Mouse (Mus musculus) neural tube, embryonic 10.5 days (tissue): Measurements from ENCODE around the gene Cabp2.
"Not testable (repeated sequence)": the region's sequence is repeated elsewhere in the genome, so short reads cannot be mapped to it uniquely, and the experiment has no call there.

Experiments used
- DNase-seq: peaks from one replicate; pipeline ENCODE4 v3.0.0-alpha.2; 2017; ENCODE audit warnings: low spot score; ENCODE audit errors: extremely low spot score

Cabp2 gene

DNA sequence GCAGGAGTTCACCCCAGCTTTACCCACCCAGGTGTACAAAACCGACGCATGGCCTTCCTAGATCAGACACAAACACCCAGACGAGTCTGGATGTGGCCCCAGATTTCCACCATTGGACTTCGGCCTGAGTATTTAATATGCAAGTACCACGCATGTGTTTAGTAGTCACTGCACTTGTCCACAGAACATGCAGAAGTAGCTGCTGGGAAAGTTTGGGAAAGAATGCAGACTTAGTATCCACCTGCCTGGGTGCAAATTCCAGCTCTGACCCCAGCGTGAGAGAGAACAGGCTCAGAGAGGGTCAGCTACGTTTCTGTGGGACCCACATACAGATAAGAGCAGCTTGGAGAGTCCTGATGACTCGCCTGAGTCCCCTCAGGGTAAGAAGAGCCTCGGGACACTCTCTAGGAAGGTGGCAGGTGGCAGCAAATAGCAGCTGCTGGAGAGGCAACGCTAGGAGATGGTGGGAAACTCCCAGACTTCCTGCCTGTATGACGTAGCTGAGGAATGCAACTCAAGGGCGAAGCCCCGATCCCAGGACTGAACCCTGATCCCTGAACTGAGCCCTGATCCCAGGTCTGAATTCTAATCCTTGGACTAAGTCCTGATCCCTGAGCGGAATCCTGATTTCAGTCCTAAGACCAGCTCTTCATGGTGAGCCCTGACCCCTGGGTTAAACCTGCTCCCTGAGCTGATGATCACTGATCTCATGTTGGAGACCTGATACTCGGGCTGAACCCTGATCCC lies 25.3 kb upstream of the Cabp2 start:
- no peak for DNase-seq

DNA sequence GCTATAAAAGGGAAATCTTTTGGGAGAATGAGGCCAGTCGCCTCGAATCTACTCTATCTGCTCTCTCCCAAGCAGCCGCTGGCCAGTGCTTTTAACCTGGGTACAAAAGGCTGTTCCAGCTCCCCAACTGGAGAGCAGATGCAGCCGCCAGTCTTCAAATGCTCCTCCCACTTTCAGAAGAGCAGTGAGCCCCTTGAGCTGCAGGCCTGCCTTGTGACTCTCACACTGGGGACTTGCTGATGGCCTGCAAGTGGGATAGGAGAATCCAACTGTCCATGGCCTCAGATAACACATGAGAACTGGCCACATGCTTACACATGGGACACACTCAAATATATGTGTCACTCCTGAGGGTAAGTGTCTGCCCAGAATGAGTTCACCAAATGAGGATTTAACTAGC lies 24.7 kb upstream of the Cabp2 start:
- no peak for DNase-seq

DNA sequence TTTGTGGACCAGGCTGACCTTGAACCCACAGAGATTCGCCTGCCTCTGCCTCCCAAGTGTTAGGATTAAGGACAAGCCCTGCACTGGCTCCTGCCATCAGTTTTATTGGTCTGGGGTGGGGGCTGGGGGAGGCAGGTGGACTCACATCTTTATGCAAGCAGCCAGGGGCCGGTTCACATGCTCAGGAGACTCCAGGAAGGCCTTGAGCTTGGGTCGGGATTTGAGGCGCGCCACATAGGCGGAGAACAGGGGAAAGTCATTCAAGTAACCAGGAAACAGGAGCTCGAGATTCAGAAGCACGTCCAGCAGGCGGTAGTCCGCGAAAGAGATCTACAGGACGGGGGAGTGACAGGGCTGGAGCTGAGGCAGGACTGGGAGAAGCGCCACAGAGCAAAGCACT lies 24.0 kb upstream of the Cabp2 start:
- DNase-seq = no peak

DNA sequence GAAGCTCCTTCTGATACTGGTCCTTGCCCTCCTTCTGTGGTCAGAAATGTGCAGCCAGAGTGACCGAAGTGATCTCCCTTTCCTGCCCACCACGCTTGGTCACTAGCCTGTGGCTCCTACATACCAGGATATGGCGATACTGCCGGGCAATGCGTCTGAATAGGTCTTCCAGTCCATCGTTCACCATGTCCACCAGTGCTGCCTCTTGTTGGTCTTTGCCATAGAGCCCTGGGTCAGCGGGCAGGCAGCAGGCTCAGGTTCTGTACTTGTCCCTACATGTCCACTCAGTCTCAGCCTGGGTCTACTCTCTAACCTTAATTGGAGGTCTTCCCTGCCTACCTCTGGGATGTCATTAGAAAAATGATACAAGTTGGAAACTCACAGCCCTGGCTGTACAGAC lies 23.4 kb upstream of the Cabp2 start:
- DNase-seq = no peak

DNA sequence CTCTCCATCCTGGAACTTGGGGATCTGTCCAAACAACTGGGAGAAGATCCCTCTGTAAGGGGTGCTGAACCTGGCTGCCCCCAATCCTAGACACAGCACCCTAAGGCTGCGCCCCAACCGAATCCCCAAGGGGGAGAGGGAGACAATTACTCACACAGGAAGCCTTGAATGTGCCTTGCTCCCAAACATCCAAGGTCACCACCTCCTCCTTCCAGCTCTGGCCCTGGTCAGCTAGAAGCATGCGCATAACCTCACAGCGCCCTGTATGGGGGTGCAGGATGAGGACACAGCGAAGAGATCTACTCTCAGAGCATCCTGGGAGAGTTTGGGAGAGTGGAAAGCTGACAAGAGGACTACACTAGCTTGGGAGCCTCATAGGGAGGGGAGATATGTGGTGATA lies 22.8 kb upstream of the Cabp2 start:
- no peak for DNase-seq

DNA sequence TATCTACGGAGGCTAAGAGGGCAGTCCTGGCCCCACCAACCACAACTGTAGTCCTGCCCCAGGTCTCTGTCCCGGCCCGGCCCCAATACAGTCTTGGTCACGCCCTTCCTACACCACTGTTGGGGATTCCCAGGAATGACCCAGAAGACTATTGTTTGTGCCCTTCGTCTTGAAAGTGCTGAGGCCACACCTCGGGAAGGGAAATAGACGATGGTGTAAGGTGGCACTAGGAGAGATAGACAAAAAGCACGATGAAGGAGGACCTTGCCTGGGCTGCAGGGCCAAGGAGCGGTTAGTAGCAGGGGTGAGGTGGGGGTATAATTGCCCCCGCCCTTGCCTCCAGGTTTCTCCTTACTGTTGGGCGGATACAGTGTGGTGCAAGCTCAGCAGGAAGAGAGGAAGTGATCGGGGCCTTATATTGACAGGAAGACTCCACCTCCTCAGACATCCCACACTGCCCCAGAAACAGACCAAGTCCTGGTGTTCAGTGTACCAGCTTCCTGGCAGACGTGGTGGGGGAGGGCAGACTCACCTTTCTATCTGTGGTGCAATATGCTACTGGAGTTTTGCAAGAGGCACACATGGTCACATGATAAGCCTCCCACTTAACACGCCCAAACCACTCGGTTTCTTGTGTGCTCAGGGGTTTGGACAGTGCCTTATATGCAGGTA lies 22.2 kb upstream of the Cabp2 start, which contains the start of gene Gstp3:
Gstp3 (minus strand) TSS at position 501 of the 672 bp plus-strand sequence.
- DNase-seq = no peak

DNA sequence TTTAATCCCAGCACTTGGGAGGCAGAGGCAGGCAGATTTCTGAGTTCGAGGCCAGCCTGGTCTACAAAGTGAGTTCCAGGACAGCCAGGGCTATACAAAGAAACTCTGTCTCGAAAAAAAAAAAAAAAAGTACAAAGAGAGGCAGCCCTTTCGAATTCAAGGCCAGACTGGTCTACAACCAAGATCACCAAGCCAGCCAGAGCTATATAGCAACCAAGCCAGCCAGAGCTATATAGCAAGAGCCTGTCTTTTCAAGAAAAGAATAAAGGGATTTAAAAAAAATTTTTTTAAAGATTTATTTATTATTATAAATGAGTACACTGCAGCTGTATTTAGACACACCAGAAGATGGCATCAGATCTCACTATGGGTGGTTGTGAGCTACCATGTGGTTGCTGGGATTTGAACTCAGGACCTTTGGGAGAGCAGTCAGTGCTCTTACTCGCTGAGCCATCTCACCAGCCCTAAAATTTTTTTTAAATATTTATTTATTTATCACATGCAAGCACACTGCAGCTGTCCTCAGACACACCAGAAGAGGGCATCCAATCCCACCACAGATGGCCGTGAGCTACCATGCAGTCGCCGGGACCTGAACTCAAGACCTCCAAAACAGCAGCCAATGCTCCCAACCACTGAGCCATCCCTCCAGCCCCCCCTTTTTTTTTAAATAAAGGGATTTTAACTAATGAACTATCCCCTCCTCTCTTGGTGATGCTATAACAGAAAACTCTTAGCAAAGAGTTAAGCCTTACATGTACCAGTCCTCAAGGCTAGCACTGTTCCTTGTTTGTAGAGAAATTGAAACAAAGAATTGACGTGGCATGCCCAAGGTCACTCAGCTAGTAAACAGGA lies 21.1 kb upstream of the Cabp2 start:
- not testable (repeated sequence) for DNase-seq

DNA sequence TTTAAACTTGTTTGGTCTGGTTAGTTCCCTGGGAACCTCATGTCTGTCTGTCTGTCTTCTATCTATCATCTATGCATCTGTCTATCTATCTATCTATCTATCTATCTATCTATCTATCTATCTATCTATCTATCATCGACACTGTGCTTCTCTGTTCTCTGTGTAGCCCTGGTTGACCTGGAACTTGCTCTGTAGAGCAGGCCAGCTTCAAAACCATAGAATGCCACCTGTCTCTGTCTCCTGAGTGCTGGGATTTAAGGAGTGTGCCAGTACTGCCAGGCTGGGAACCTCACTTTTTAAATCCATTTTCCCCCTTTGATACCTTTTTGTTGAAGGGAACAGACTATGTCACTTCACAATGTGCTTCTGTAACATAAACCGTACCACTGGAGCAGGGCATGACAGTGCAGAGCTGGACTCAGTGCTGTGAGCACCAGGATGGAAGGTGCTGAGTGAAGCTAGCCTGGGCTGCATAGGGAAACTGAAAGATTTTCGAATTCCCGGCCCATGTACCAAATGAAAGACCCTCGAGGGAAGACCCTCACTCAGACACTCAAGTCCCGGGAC lies 20.4 kb upstream of the Cabp2 start:
- no peak for DNase-seq

DNA sequence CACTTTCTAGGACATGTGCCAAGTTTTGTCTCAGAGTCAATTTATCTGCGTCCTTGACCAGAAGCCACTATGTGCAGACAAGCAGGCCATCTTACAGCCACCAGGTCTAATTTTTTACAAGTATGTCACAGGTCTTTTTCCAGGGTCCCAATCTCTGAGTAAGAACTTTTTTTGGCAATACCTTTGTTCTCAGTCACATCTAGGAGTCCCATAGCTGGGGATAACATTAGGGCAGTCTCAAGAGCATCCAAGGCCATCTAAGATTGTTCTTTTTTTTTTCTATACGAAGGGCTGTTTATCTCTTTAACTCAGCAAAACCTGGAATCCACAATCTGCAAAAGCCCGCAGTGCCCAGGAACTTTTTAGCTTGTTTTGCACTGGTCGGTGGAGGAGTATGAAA lies 18.0 kb upstream of the Cabp2 start:
- not testable (repeated sequence) for DNase-seq

DNA sequence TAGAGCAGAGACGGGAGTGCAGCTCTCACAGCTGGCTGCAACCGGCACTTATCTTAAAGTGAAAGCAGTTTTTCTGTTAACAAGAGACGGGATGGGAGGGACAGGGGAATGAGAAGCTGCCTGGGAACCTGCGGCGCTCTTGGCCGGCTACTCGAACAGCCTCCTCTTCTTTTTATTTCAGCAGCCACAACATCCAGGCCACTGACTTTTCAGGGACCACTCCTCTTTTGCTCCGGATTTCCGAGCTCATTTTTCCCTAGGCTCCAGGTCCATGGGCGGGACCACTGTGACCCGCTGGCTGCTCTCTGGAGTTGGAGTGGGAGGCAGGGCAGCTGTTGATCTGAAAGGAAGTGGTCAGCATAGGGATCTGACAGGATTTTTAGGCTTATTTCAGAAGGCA lies 16.9 kb upstream of the Cabp2 start:
- not testable (repeated sequence) for DNase-seq

DNA sequence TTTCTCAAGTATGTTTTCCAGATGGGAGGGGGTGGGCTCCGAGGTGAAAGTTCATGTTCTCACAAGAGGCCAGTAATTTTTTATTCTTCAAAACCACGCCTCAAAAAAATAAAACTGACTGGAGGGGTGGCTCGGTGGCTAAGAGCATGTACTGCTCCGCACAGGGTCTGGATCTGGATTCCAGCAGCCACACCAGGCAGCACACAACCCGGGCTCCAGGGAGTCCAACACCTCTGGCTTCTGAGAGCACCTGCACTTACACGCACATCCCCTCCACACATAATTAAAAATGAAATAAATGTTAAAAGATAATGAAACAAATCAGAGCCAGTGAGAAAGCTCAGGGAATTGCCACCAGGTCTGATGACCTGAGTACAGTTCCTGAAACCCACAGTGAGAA lies 15.1 kb upstream of the Cabp2 start:
- no peak for DNase-seq

DNA sequence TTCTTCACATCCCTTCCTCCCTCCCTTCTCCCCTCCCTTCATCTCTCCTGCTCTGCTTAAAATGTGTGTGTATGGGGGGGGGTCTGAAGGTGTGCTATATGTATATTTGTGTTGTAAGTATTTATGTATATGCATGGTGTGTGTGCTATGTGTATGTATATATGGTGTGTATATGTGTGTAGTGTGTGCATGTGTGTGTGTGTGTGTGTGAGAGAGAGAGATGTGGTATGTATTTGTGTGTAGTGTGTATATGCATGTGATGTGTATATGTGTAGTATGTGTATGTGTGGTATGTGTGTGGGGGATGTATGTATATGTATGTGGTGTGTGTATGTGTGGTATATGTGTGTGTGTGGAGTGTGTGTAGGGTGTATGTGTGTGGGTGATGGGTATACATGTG lies 14.5 kb upstream of the Cabp2 start:
- no peak for DNase-seq

DNA sequence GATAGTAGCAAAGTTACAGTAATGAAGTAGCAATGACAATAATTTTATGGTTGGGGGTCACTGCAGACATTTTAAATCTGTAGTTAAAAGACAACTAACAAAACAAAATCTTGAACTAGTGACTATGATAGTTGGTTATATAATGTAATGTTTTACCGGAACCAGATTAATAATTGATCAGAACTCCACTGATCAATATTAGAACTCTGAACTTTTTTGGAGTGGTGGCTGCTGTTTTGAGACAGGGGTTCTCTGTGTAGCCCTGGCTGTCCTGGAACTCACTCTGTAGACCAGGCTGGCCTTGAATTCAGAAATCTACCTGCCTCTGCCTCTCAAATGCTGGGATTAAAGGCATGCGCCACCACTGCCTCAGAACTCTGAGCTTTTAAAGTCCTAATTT lies 13.1 kb upstream of the Cabp2 start:
- DNase-seq = not testable (repeated sequence)

DNA sequence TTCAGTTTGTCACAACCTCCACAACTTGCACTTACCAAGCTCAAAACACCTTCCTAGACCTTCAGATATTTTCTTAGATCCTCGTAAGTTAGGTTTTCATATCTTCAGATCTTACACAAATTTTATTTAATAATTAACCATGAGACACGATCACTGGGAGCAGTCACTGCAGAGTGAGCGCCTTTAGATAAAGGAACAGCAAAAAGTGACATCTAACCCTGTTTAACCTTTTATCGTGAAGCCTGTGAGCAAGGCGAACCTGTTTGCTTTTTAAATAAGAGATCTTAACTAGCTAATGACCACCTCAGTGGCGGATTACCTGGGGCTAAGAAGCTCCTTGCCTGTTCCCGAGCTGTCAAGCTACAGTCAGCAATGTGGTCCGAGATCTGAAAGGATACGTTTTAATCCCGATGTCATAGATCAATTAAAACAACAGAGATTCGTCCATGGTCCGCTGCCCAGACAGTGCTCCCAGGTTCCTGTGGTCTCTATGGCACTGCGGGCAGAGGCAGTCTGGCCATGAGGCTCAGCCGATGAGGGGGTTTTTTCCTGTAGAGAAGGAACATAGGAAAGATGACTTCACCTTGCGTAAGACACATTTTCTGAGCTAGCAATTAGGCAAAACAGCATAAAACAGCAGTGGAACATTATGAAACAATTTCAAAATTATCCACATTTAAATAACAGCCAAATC lies 12.5 kb upstream of the Cabp2 start:
- no peak for DNase-seq

DNA sequence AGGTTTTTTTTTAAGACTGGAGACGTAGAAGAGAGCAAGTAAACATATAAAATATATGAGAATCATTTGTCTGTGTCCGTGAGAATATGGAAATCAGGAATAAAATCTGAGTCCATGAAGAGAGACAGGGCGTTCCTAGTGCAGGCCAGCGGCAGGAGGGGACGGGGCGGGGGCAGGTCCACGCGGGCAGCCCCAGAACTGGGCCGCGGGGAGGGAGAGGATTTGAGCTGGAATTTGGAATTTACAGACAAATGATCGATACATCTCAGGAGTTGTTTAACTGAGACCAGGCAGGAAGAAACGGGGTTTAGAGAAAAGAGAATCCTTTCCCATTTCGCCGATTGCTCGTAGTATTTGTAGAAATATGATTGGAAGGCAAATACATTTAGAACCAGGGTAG lies 11.1 kb upstream of the Cabp2 start:
- no peak for DNase-seq

DNA sequence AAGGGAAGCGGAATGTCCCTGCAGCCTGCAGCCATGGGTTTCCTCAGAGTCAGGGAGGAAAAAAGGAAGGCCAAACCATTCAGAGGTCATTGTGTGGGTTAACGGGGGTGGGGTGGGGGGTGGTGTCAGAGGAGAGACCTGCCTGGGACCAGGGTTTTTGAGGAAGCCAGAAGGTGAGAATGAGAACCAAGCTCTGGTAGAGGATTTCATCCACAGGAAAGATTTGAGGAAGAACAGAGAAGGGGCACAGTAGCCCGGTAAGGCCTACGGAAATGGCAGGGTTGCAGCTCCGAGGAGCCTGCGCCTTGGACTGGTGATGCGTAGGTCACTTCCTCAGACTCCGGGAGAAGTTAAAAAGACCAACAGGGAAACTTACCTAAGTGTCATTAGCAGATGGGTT lies 10.6 kb upstream of the Cabp2 start:
- no peak for DNase-seq

DNA sequence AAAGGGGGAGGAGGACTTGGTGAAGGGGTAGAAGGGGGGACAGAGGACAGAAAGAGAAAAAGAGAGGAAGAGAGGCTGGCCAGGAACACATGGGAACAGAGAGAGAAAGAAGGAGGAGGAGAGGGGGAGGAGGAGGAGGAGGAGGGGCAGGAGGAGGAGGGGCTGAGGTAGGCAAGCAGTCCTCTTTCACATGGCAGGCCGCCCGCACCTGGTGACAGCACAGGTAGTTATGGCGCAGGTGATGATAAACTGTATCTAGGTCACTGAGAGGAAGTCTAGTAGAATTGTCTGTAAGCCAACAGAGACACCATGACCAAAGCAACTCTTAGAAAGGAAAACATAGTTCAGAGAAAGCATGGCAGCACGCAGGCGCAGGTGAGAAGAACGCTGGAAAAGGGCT lies 10.0 kb upstream of the Cabp2 start:
- no peak for DNase-seq

DNA sequence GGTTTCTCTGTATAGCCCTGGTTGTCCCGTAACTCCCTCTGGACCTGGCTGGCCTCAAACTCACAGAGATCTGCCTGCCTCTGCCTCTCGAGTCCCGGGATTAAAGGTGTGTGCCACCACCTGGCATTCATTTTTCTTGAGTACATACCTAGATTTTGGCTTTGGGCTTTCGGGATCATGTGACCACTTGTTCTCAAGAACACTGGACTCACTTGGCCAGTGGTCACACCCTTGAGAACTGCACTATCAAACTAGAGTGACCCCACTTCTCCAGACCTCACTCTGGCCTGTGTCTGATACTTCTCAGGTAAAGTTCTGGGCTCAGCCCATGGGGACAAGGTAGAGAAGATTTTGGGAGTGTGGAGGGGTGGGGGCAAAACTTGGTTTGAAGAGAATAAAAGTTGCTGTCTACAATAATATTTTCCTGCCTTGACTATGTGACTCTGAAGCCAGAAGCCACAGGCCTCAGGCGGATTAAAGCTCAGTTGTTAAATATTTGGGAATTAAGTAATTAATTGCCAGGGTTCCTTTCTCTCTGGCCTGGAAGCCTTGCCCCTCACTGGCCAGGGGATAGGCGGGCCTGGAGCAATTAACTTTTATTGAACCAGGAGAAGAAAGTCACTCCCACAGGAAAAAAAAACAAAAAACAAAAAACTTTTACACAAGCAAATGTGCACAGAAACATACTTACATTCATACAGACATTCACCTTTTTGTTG lies 8.5 kb upstream of the Cabp2 start:
- DNase-seq = no peak

DNA sequence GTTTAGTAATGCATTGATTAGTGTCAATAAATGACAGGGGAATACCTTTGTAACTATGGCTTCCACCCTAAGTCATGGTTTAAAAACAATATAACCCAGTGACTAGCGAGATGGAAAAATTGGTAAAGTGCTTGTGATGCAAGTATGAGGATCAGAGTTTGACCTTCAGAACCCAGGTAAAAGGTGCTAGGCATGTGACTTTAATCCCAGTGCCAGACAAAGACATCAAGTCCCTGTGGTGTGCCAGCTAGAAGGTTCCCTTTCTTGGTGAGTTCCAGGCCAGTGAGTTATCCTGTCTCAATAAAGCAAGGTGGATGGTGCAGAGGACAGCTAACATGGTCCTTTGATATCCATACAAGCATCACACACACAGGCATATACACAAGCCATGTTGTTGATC lies 5.8 kb upstream of the Cabp2 start:
- no peak for DNase-seq

DNA sequence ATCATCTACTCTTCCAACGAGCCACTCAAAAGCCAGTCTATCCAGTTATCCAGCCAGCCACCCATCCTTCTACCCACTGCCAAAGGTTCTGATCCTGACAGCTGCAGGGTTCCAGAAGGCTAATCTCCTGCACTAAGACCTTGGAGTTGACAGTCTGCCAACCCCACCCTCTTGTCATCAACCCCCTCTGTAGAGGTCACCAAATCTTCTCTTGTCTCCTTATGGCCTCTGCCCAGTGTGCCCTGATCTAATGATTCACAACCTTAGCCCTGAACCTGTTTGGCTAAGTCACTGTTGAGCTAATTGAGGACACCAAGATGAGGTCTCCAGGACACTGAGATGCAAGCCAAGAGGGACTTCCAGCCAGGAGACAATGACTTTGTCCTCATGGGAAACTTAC lies 1.8 kb upstream of the Cabp2 start:
- no peak for DNase-seq
